Mouse (Mus musculus) bone marrow, adult 2 months (tissue): Measurements from ENCODE around the gene Npff.

Experiments
- CTCF ChIP-seq: fragments of 200-500 bp; IDR thresholded peaks from 2 replicates; pipeline ENCODE4 v1.5.1; 2011; ENCODE audit warnings: low read length, control low read depth; ENCODE audit not compliant: control insufficient read depth, insufficient read depth
- POLR2A ChIP-seq: fragments of 200-500 bp; IDR thresholded peaks from 2 replicates; pipeline ENCODE4 v1.6.1; 2011; ENCODE audit warnings: low read depth, mild to moderate bottlenecking, control low read depth, low read length, borderline replicate concordance; ENCODE audit not compliant: control insufficient read depth

DNA sequence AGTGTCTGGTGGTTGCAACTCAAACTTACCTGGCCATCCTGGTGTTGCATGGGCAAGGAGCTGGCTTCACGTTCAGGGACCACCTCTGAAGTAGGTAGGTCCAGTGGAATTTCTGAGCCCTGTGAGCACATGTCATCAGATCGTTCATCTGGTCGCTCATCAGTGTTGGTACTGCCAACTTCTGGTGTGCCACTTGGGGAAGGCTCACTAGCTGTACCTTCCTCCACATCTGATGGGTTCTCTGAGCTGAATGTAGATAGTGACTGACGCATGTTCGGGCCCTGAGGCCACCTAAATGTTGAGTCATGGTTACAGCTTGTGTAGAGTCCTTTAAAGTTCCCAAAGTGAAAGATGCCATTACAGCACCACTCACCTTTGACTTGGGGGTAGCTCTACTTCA lies 24.3 kb downstream of the Npff start:
- TF ChIP-seq CTCF (no peak), POLR2A (no peak)
